Mouse (Mus musculus): ENCODE measurements around the gene Tyrobp.

- TF ChIP-seq CTCF (conservative IDR thresholded peaks at IDR 0.05; ENCODE audit: insufficient read depth, insufficient read length, low read depth, low read length): peak; percentile 76
- no peak for TF ChIP-seq POLR2A (IDR thresholded peaks at IDR 0.05; ENCODE audit: low read depth, low read length)
These were observed 27.1 kb downstream of the Tyrobp start for GRCm38 (mm10) chr7:30440697-30441096.
